Mouse (Mus musculus) intestine, embryonic 14.5 days (tissue): ENCODE results near the gene Prrt1. TPM values are rescaled to one million over a fixed set of nuclear protein-coding genes. Genes with fewer than 3 reads are reported as not detected.
A peak's percentile ranks its signal among the peaks of the same experiment; 100 is the strongest.

ENCODE experiments used
- ATAC-seq: fragments of 200-750 bp; cut with Nextera tagmentation; replicated peaks from 2 replicates; pipeline ENCODE4 v1.8.0; 2017; ENCODE audit warnings: low read depth, moderate number of reproducible peaks, moderate TSS enrichment, moderate library complexity; ENCODE audit not compliant: low FRiP score, low TSS enrichment
- DNase-seq: peaks from one replicate; pipeline ENCODE4 v3.0.0-alpha.2; 2018; ENCODE audit warnings: low spot score
- H3K27ac ChIP-seq: fragments of 300-500 bp; sonication (generic); 2 replicates; pipeline ENCODE4 v1.5.1; 2014; ENCODE audit warnings: low read depth, mild to moderate bottlenecking, control low read depth
- H3K27me3 ChIP-seq: fragments of 300-500 bp; sonication (generic); replicated peaks from 2 replicates; pipeline ENCODE4 v1.6.1; 2014; ENCODE audit warnings: low read length, control low read depth; ENCODE audit not compliant: control insufficient read depth, insufficient read depth
- H3K36me3 ChIP-seq: fragments of 300-500 bp; sonication (generic); 2 replicates; pipeline ENCODE4 v1.6.1; 2014; ENCODE audit warnings: low read length, control low read depth; ENCODE audit not compliant: control insufficient read depth, insufficient read depth
- H3K4me1 ChIP-seq: fragments of 300-500 bp; sonication (generic); replicated peaks from 2 replicates; pipeline ENCODE4 v1.6.1; 2014; ENCODE audit warnings: low read length, control low read depth, mixed read lengths; ENCODE audit not compliant: control insufficient read depth, insufficient read depth
- H3K4me2 ChIP-seq: fragments of 300-500 bp; sonication (generic); 2 replicates; pipeline ENCODE4 v1.6.1; 2014; ENCODE audit warnings: low read length
- H3K4me3 ChIP-seq: fragments of 300-500 bp; sonication (generic); 2 replicates; pipeline ENCODE4 v1.5.1; 2014; ENCODE audit warnings: low read depth, low read length, control low read depth, mixed read lengths
- H3K9ac ChIP-seq: fragments of 300-500 bp; sonication (generic); 2 replicates; pipeline ENCODE4 v1.6.1; 2014; ENCODE audit warnings: mild to moderate bottlenecking, low read length
- H3K9me3 ChIP-seq: fragments of 300-500 bp; sonication (generic); 2 replicates; pipeline ENCODE4 v1.6.1; 2016; ENCODE audit warnings: low read length, control low read depth; ENCODE audit not compliant: control insufficient read depth
- WGBS: fragments of 180-500 bp; shearing (Covaris S2); extraction: QIAGEN DNeasy Blood & Tissue Kit; methylation state at CpG from one replicate; pipeline ENCODE4 v1.1.7; 2014; 5-methylcytosine and 5-hydroxymethylcytosine counted together
- polyA plus RNA-seq: library from polyadenylated mRNA; unstranded; fragments of >200 nt; fragmentation: Nextera tagmentation; extraction: Ambion mirVana; gene quantifications from 2 replicates; pipeline ENCODE4 v1.2.1, GENCODE M21; 2014

Gene Prrt1
- polyA plus RNA-seq, 1 experiment from 2014 or later = 0.53 TPM

GRCm38 (mm10) chr17:34604511-34605237 is 24.7 kb upstream of the Prrt1 start:
- ATAC-seq (no peak; the same call in 1 of the 2 replicates), DNase-seq (no peak)
- H3K4me2 ChIP-seq = peak overlapping the region; percentile 94
- H3K9me3 ChIP-seq = no peaks in the 10 kb centered on the region
- H3K27me3 ChIP-seq = no peaks in the 10 kb centered on the region
- peaks cover 33% of the 10 kb centered on the region for H3K4me1 ChIP-seq
- peak overlapping the region; percentile 90 for H3K27ac ChIP-seq
- H3K36me3 ChIP-seq = peaks cover 24% of the 10 kb centered on the region
- peak overlapping the region; percentile 86 for H3K9ac ChIP-seq
- 12% methylated on average over 24 of the region's 24 CpGs for WGBS
- peak overlapping the region; percentile 97 for H3K4me3 ChIP-seq

- WGBS = 0% methylated on average over 23 of the region's 30 CpGs
- Histone ChIP-seq H3K4me1 (peaks cover 33% of the 10 kb centered on the region), H3K27ac (peak overlapping the region; percentile 90), H3K4me2 (peak overlapping the region; percentile 94), H3K4me3 (peak overlapping the region; percentile 97), H3K9me3 (no peaks in the 10 kb centered on the region), H3K9ac (peak overlapping the region; percentile 86), H3K27me3 (no peaks in the 10 kb centered on the region), H3K36me3 (peaks cover 22% of the 10 kb centered on the region)
- ATAC-seq (peak; percentile 33), DNase-seq (peak; percentile 97)
These were observed 23.7 kb upstream of the Prrt1 start for GRCm38 (mm10) chr17:34605609-34606008.

- DNase-seq = no peak
- Histone ChIP-seq H3K9ac (peak overlapping the region; percentile 86), H3K27ac (peak overlapping the region; percentile 90), H3K27me3 (no peaks in the 10 kb centered on the region), H3K4me3 (peak overlapping the region; percentile 97), H3K4me1 (peaks cover 33% of the 10 kb centered on the region), H3K36me3 (peaks cover 22% of the 10 kb centered on the region), H3K4me2 (peak overlapping the region; percentile 94), H3K9me3 (no peaks in the 10 kb centered on the region)
- WGBS = 15% methylated on average over 32 of the region's 32 CpGs
- no peak for ATAC-seq
These were observed 22.9 kb upstream of the Prrt1 start for GRCm38 (mm10) chr17:34606186-34607039.

- no peak for ATAC-seq
- Histone ChIP-seq H3K27ac (no peak overlapping the region), H3K9ac (no peak overlapping the region), H3K4me2 (no peak overlapping the region), H3K27me3 (no peaks in the 10 kb centered on the region), H3K9me3 (no peaks in the 10 kb centered on the region), H3K36me3 (peaks cover 34% of the 10 kb centered on the region), H3K4me1 (peaks cover 24% of the 10 kb centered on the region), H3K4me3 (no peak overlapping the region)
- 83% methylated on average over 7 of the region's 7 CpGs for WGBS
- DNase-seq = no peak
These were observed 21.3 kb upstream of the Prrt1 start for GRCm38 (mm10) chr17:34607997-34608396.

- Histone ChIP-seq H3K9me3 (no peaks in the 10 kb centered on the region), H3K4me2 (no peak overlapping the region), H3K4me1 (peaks cover 14% of the 10 kb centered on the region), H3K4me3 (no peak overlapping the region), H3K27me3 (no peaks in the 10 kb centered on the region), H3K27ac (no peak overlapping the region), H3K9ac (no peak overlapping the region), H3K36me3 (peaks cover 63% of the 10 kb centered on the region)
- DNase-seq = peak; percentile 45
- ATAC-seq = no peak
- 93% methylated on average over 8 of the region's 8 CpGs for WGBS
These were observed 18.3 kb upstream of the Prrt1 start for GRCm38 (mm10) chr17:34611050-34611449.

GRCm38 (mm10) chr17:34613054-34613645 is 16.2 kb upstream of the Prrt1 start:
- no peak overlapping the region for H3K27ac ChIP-seq
- DNase-seq (no peak), ATAC-seq (no peak)
- H3K4me1 ChIP-seq = 0 out of 2 replicates have a peak, but pooled peaks cover 1% of the 10 kb centered on the region
- H3K9me3 ChIP-seq = no peaks in the 10 kb centered on the region
- no peak overlapping the region for H3K4me3 ChIP-seq
- no peaks in the 10 kb centered on the region for H3K27me3 ChIP-seq
- no peak overlapping the region for H3K4me2 ChIP-seq
- H3K9ac ChIP-seq = no peak overlapping the region
- H3K36me3 ChIP-seq = peaks cover 71% of the 10 kb centered on the region
- WGBS = 82% methylated on average over 11 of the region's 11 CpGs

GRCm38 (mm10) chr17:34613830-34614229 is 15.5 kb upstream of the Prrt1 start:
- no peak for DNase-seq
- H3K9ac ChIP-seq = no peak overlapping the region
- ATAC-seq = no peak
- 86% methylated on average over 10 of the region's 10 CpGs for WGBS
- no peaks in the 10 kb centered on the region for H3K27me3 ChIP-seq
- H3K4me3 ChIP-seq = no peak overlapping the region
- peaks cover 70% of the 10 kb centered on the region for H3K36me3 ChIP-seq
- H3K27ac ChIP-seq = no peak overlapping the region
- H3K4me2 ChIP-seq = no peak overlapping the region
- no peaks in the 10 kb centered on the region for H3K9me3 ChIP-seq
- H3K4me1 ChIP-seq = no peaks in the 10 kb centered on the region

- Histone ChIP-seq H3K4me1 (no peaks in the 10 kb centered on the region), H3K9ac (no peak within 1 kb of the TSS), H3K9me3 (no peaks in the 10 kb centered on the region), H3K36me3 (peaks cover 77% of the 10 kb centered on the region), H3K27ac (no peak within 1 kb of the TSS), H3K27me3 (no peaks in the 10 kb centered on the region), H3K4me2 (no peak within 1 kb of the TSS), H3K4me3 (no peak within 1 kb of the TSS)
- DNase-seq (no peak), ATAC-seq (no peak)
- WGBS = 81% methylated on average over 6 of the region's 6 CpGs
These were observed 13.5 kb upstream of the Prrt1 start, which contains the start of gene Egfl8 for GRCm38 (mm10) chr17:34615871-34616270. Egfl8 (minus strand) TSS chr17:34615971.
